Mouse (Mus musculus) left cerebral cortex, postnatal 14 days (tissue): ENCODE data around the gene Tns1. TPM values are rescaled to one million over a fixed set of nuclear protein-coding genes. Genes with fewer than 3 reads are reported as not detected.
"Not testable (repeated sequence)": the region's sequence is repeated elsewhere in the genome, so short reads cannot be mapped to it uniquely, and the experiment has no call there.

Experiments
- DNase-seq, 2 experiments: peaks; one replicate each; pipeline ENCODE4 v3.0.0; 2021 to 2022; ENCODE audit warnings: low spot score in 2 of 2, mixed read lengths in 1 of 2
- intact Hi-C: fragments of 180-260 bp; cut with DNase I; formaldehyde crosslinking; loops from one replicate; pipeline ENCODE4 v1.15.1; 2025
- total RNA-seq, 2 experiments: library from RNA; stranded (reverse); gene quantifications; 2 replicates each; pipeline ENCODE4 v1.2.3; 2021

Tns1 gene
- total RNA-seq, 2 experiments from 2014 or later, result 30.2 to 39.1 TPM

DNA sequence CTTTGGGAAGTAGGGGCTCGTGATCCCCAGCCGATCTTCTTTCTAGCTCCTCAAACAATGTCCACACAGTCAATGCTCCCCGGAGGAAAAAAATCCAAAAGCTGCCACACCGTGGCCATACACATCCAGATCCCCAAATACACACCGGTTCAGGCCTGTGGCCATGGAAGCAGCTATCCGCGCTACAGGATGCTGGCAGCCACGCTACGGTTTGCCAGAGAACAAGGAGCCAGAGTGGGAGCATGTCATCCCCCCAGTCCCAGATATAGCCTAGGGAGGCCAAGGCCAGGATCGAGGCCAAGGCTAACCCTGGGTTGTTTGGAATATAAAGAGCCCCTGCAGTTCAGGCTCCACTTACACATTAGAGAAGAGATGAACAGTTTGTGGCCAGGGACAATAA, 211.8 kb downstream of the Tns1 start:
- no peak for DNase-seq

DNA sequence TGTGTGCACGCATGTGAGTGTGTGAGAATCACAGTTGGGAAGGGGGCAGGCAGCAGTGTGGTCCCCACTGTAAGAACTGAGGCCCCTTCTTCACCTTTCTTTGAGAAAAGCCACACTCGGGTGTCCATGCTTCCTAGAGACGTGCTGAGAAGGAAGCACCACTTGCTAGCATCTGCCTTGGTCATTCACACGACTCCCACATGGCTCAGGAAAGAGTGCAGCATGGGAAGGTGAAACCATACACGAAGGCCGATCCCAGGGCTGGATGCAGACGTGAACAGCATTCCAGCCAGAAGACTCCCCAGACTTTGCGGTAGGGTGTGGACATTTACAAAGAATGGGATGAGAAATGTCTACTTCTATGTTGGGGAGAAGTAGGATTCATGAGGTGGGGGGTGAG, 212.3 kb downstream of the Tns1 start:
- no peak for DNase-seq
- intact Hi-C loops, result no loop called here

More for the DNA sequence above, 211.8 kb downstream of the Tns1 start:
- intact Hi-C loops, result no loop called here

DNA sequence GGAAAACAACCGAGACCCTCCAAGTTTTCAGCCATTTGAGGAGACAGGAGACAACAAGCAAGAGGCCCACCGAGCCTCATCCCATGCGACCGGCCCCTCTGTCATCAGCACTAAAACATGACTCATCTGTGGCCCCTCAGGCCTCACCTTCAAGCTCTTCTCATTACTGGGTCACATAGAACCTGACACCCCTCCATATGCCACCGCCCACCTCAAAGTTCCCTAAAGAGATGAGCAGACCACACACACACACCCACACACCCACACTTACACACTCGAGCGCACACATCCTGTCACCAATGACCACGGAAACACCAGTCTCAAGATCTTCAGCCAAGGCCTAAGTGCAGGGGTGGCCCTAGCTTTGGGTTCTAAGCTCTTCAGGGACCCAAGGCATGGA, 213.5 kb downstream of the Tns1 start:
- intact Hi-C loops, result no loop called here
- DNase-seq, result no peak

DNA sequence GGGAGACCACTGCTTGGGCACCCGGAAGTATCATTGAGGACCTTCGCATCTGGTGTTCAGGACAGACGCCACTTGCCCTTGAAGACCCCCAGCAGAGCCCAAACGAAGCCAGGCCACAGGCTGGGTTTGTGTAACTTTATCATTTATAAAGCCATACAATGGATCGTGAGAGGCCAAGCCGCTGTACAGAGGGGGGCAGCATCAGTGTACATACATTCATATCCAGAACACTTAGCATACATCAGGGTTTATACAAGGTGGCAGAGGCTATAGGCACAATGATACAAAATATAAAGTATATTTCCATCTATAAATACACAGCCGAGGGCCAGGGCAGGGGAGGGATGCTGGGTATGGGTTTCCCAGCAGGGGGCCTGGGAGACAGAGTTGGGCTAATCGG, 214.1 kb downstream of the Tns1 start:
- DNase-seq, result no peak
- intact Hi-C loops, result no loop called here

DNA sequence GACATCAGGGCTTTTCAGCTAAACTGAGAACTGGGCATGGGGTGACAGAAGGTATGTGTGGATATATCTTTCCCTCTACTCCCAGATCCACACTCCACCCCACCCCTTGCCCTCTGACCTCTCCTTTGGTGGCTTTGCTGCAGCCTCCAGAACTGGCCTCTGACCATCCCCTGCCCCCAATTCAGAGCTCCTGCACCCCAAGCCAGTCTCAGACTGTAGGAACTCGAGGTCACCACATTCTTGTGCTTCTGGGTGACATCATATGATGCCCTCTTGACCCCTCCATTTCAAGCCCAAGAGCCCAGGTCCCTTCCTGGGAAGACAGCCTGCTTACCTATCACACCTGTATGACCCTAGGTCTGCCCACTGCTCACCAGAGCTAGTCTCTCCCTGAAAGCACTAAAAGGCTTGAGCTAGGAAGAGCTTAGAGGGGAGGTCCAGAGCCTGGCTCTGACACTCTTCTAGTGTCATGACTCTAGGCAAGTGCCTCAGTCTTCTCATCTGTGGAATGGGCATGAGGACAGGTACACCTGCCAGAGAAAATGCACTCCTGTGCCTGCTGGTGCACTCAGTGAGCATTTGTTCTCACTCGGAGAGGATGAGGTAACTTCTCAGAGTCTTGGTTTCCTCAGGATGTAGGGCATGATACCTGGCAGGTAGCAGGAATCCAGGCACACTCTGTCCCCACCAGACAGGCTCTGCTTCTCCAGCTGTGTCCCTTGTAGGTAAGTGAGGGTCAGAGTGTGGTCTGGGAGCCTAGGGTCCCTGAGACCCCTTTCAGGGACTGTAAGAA, 214.9 kb downstream of the Tns1 start:
- DNase-seq, result no peak
- intact Hi-C loops, result no loop called here

DNA sequence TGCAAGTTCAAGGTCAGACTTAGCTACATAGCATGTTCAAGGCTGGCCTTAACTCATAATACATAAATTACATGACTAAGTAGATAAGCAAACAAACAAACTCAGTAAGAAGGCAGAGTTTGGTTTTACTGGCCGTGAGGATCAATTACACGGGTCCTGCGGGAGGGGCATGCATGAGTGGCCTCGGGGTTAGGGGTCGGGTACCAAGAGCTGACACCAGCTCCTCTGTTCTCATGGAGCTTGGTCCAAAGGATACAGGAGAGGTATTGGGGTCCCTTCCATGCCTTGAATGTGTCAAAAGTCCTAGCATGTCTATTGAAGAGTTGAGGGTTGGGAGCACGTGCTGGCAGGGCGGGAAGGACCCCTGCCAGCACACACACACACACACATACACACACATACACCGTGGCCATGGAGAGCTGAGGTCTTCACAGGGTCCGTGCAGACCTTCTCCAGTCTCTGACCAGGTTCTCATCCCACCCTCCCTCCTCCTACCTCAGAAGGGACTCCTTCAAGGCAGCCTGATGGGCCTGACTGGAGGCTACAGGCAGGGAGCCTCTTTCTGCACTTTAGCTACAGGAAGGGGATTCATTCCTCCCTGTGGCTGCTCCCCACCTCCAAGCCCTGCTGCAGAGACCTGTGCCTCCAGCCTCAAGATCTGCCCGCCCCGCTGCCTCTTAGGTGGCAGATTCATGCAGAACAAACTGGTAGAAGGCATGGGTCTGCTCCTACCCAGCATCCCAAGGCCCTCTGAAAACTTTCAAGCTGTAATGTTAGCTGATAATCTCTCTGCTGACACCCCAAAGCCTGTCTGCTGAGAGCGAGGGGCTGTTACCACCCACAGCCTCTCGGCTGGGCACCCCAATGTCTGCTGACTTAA, 215.9 kb downstream of the Tns1 start:
- intact Hi-C loops, result no loop called here
- DNase-seq, result no peak

DNA sequence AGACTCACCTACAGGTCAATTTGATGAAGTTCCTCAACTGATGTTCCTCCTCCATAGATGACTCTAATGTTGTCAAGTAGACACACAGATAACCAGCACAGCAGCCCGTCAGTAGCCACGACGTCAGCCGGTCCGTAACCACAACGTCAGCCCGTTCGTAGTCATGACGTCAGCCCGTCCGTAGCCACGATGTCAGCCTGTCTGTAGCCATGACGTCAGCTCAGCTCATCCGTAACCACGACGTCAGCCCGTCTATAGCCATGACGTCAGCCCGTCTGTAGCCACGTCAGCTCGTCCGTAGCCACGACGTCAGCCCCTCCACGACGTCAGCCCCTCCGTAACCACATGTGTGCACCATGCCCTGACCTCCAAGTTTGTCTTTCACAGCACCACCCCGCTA, 217.1 kb downstream of the Tns1 start:
- no peak for DNase-seq
- intact Hi-C loops, result no loop called here

DNA sequence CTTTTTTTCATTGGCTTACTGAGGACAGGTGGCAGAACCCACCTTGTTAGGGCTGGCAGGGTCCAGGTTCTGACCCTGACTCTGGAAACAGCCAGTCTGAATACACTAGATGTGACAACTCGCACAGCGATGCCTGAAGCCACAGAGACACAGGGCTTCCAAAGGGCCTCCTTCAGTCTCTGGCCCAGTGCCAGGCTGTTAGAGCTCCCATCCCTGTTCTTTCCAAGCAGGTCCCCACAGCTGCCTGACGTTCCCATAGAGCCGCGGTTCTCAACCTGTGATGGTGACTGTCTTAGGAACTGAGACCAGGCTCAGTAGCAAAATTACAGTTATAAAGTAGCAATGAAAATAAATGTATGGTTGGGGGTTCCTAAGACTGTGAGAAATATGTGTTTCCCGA, 217.9 kb downstream of the Tns1 start:
- intact Hi-C loops, result no loop called here

DNA sequence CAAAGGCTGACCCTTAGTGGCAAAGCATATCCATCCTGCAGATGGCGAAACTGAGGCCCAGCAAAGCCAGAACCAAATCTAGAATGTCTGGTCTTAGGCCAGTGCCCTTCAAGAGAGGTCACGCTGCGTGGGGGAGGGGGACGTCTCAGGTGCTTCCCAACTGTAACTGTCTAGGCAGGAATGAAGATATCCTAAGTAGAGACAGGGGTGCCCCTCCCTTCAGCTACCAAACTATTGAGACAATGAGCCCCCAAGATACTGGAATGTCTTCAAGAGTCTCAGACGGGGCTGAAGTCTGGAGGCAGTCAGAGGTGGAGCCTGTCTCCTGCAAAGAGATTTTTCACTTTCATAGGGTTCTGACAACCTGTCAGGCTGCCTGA, 218.4 kb downstream of the Tns1 start:
- intact Hi-C loops, result no loop called here
- DNase-seq, result peak in 1 of 2 experiments; percentile 2

More for the DNA sequence above, 217.9 kb downstream of the Tns1 start:
- DNase-seq, result peak in 1 of 2 experiments; percentile 2

DNA sequence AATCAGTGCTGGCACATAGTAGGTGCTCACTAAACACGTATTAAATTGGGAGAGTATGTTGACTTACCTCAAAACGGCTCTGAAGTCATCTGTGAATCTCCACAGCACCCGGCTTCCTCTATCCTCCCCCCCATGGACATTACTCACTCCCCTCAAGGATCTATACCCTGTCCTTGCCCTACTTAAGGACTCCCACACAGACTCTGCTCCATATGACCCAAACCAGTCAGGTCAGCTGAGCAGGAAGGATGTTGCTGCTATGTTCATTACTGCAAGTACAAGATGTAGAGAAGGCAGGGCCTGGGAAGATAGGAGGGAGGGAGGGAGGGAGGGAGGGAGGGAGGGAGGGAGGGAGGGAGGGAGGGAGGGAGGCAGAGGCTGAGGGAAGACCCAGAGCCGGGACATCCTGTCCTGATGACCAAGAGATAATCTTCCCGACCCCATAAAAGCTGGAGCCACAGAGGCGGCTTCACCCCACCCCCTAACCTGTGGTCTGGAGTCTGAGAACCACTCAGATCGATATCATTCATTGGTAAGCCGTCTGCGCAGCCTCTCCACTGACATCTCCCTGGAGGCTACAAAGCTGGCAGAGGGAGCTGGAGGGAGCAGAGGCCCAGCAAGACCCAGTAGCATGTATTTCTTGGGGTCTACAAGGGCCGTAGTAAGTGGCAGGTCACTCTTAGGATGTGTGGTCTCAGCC, 219.0 kb downstream of the Tns1 start:
- intact Hi-C loops, result no loop called here
- DNase-seq, result no peak

DNA sequence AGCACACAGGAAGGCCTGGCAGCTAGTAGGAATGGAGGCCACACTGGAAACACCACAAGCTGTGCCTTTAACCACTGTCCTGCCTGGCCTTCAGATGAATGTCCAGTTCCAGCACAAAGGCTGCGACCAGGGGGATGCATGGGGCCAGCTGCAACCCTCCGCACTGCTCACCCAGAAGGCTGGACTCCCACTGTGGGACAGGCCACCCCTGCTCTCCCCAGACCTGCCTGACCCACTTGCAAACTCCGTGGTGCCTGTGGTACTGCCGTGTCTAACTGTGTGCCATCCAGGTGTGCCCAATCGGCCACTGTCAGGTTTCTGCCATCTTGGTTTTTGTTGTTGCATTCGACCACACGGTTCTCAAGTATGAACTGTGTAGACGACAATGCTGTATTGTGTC, 219.6 kb downstream of the Tns1 start:
- intact Hi-C loops, result loop anchor here (5.0 kb wide), 1 partner anchor 293 kb away; no protein-coding TSS in a partner anchor
- DNase-seq, result no peak

DNA sequence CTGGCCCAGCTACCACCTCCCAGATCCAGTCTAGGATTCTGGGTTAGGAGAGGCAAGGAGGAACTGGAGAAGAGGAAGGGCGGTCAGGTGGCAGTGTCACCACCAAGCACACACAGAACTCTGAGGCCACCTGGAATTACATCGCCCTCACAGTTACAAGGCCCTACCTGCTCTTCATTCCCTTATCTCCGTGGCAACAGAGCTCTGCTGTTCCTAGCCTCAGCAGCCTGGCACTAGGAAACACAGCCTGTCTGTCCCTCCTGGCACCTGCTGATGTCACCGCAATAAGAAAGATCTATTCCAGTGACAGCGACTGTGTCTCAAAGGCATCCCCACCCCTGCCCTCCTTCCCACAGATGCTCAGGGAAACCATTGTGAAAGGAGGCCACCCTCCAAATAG, 221.2 kb downstream of the Tns1 start:
- intact Hi-C loops, result loop anchor here (2.0 to 5.0 kb wide), 2 partner anchors 222 to 294 kb away; partner anchors contain the start of genes Rufy4 and Tns1
- DNase-seq, result peak in 1 of 2 experiments; percentile 51

DNA sequence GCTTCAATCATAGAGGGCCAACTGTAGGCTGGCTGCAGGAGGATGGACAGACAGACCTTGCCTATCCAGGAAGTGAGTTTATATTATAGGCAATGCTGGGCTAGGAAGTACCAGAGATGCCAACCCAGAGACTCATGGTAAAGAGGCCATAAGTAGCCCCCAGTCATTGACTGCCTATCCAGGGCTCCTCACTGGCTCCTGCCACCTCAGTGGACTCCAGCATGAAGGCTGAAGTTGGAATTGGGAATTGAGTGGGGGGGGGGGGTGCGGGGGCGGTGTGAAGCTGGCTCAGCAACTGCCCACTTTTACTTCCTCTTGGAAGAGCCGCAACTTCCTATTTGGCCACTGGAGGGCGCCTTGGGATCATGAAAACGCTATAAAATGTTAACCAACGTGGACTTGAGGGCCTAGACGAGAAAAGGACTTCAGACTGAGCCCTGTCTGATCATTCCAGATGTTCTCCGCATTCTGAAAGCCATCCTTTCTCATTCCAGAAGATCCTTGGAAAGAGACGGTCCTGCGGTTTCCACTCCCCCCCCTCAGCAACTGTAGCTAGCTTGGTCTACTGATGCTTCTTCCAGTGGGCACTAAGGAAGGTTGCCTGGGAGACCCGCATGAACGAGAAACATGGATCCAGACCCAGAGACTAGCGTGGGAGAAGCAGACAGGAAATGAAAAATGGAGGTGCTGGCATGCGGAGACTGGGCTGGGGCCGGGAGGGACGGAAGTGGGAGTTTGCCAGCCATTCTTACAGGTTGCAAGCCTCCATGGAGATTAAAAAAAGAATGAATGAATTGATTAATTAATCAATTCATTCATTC, 221.9 kb downstream of the Tns1 start:
- intact Hi-C loops, result loop anchor here (1.0 to 5.0 kb wide), 3 partner anchors 84 to 295 kb away; partner anchors contain the start of genes Rufy4 and Tns1
- peak; percentile 84 to 85 for DNase-seq

DNA sequence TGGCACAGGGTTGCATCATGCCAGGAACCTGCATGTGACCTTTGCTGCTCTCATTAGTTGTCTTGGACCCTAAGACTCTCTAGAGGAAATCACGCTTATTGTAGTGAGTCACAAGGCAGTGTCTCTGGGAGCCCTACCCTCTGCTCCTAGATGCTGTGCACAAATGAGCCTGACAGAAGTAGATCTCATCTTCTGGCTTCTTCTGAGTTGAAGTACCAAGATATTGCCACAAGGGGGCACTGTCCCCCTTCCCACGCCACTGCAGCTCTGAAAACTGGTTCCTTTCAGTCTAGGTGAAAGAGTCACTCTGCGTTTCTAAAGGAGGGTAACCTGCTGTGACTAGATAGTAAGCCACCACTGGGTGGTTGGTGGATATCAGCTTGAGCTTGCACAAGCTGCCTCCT, 222.8 kb downstream of the Tns1 start:
- intact Hi-C loops, result loop anchor here (2.0 to 5.0 kb wide), 2 partner anchors 175 to 296 kb away; no protein-coding TSS in a partner anchor
- DNase-seq, result peak; percentile 82 to 88

DNA sequence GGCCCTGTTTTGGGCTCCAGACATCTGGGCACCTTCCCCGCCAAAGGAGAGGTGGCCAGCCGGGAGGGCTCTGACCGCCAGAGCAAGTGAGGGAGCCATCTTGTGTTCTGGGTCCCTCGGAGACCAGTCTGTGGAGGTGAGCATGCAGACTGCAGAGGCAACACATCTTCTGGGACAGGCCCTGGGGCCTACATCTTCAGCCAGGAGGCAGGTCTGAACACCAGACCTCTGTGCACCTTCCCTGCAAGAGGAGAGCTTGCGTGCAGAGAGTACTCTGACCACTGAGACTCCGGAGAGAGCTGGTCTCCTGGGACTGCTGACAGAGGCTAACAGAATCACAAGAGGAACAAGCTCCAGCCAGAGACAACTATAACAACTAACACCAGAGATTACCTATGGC, 228.8 kb downstream of the Tns1 start:
- DNase-seq, intact Hi-C loops: not testable (repeated sequence)

DNA sequence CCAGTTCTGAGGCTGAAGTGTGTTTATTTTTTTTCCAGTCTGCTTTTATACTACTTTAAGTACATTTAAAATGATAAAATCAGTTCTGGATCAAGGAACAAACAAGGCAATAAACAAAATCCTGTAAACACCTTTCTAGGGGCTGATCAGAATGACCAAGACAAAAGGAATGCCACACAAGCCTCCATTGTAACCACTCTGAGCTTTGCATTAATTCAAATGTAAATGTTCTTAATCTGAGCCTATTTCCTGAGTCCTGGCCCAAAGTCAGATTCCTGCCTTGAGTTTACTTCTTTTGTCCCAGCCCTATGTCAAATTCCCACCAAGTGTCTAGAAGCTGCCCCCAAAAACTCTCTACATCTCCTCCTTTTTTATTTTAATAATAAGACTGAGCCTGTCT, 243.5 kb downstream of the Tns1 start:
- intact Hi-C loops, result no loop called here
- no peak for DNase-seq

DNA sequence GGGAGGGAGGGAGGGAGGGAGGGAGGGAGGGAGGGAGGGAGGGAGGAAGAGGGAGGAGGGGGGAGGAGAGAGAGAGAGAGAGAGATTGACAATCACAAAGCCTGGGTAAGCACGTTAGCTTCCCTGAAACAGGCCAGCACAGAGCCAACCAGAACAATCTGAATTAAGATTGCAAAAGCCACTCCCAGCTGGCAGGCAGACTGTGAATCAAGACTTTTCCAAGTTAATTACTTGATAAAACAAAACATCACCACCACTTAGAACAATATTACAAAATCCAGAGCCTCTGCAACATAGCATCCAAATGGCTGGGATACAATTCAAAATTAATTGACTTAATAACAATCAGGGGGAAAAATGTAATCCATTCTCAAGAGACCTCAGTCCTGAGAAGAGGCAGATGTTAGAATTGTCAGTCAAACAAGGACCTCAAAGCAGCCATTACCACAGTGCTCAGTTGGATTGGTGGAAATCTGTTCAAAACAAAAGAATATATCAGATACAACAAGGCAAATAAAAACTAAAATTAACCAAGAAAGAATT, 248.5 kb downstream of the Tns1 start:
- intact Hi-C loops, result no loop called here
- DNase-seq, result no peak

DNA sequence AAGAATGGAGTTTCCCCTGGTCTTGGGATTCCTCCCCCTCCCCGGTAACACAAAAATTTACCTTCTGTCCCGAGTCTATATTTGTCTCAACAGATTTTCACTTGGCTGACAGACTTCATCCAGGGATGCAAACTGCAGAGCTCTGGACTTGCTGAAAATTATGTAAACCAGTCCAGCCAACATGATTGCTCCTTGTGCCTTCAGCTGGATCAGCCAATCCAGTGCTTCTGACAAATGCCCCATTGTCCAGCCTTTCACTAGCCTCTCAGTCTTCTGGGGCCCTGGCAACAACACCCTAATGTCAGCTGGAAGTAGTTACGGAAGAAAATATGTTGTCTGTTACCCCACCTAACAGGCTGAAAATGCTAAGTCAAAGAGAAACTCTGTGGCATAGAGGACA, 259.9 kb downstream of the Tns1 start:
- DNase-seq, result peak in 1 of 2 experiments; percentile 29
- intact Hi-C loops, result no loop called here

DNA sequence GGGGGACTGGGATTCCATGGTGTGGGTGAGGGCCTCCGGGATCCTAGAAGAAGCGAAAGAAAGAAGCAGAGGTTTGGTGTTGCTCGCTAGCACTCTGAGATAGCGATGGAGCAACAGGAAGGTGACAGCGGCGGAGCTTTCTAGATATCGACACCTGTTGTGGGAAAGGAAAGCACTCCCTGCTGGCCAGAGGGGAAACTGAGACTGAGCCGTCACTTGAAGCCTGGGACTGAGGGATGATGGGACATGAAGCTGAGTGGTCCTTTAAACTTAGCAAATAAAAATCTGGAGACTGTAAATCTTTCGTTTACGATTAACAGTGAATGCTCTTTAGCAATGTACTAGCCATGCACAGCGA, 261.2 kb downstream of the Tns1 start:
- DNase-seq, result no peak
- intact Hi-C loops, result no loop called here
